Mouse (Mus musculus): Measurements from ENCODE around the gene Stub1. TPM values are rescaled to one million over a fixed set of nuclear protein-coding genes. Genes with fewer than 3 reads are reported as not detected.

Stub1 gene
- total RNA-seq, 2 experiments from 2014 or later = 155 to 157 TPM

DNA sequence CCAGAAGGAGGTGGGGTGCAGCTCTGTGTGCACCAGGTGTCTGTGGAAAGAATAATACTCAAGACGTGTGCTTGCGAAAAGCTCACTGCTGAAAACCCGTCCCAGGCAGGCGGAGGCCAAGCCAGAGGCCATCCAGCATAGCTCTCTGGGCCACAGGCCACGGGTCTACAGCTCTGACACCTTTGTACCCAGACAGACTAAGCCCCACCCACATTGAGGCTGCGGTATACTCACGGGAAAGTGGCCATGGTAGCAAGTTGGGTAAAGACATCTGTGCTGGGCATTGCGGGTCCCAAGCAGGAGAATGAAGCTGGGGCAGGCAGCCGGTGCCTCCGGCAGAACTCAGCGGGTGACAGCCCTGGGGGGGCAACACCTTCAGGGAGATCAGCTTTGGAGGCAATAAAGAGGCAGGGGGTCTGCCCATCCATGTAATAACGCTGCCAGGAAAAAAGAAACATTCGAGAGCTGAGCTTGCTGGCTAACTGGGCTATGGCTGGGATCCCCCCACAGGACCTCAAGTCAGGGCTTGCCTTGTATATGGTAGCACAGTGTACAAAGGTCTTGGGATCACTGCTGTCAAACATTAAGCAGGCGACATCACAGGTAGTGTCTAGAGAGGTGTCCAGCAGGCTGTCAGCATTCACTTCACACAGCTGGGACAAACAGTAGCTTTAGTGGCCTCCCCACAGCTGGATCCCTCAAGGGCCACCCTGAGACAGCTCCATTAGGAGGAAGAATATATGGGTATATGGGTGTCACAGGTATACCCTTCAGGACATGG is 6.4 kb upstream of the Stub1 start:
- no peak for DNase-seq (ENCODE audit: low spot score in 2 of 2)

DNA sequence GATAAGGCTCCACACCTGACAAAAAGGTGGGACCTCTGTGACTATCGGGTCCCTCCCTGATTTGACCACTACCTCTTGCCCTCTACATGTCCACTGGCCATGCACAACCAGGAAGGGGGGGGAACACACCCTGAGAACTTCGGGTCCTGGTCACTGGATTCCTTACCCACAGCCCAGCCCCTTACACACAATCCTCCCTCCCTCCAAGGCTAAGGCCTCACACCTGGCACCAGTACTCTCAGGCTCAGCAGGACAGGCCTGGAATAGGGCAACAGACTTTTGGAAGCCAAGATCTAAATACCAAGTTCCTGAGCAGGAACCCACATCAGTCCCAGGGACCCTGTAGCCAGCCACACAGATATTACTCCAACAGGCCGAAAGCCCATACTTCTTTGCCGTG is 5.7 kb upstream of the Stub1 start:
- DNase-seq (ENCODE audit: low spot score in 2 of 2) = no peak

DNA sequence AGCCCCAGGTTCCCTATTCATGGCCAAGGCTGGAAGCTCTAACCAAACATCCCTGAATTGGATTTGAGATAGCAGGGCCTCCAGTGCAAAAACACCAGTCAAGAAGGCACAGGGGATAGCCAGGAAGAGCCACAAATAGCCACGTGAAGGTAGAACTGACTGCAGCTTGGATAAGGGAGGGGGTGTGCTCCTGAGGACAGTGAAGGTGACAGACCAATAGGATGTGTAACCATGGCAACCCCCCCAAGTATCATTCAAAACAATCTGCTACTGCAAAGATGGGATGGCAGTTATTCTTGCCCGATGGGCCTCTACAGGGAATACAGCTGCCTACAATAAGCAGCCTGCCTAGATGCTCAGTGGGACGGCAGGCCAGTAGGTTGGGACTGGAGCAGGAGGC is 4.3 kb upstream of the Stub1 start:
- DNase-seq (ENCODE audit: low spot score in 2 of 2) = no peak

GRCm38 (mm10) chr17:25837076-25837410 is 3.8 kb upstream of the Stub1 start, which contains the start of gene Rhbdl1:
Gene Rhbdl1 (minus strand): TSS chr17:25837295.
- peak; percentile 83 to 87 for DNase-seq (ENCODE audit: low spot score in 2 of 2)

GRCm38 (mm10) chr17:25836397-25837075 is 3.3 kb upstream of the Stub1 start:
- peak in 1 of 2 experiments; percentile 71 for DNase-seq (ENCODE audit: low spot score in 2 of 2)

DNA sequence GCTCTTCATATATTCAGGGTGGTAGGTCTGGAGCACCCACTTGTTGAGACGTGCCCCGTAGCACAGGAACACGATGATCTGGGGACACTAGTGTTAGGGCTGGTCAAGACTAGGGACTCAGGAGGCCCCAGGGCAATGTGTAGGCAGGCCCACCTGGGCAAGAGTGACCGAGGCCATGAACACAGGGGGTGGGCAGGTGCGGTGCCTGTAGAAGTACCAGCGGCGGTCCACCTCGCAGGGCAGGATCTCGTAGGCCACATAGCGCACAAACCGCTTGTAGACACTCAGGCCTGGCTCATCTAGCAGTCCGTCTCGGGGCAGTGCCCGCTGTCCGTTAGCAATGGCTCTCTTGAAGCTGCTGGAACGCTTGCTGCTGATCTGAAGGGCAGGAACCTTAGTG is 2.6 kb upstream of the Stub1 start:
- DNase-seq (ENCODE audit: low spot score in 2 of 2) = no peak

- DNase-seq (ENCODE audit: low spot score in 2 of 2) = no peak
These were observed 2.1 kb upstream of the Stub1 start for GRCm38 (mm10) chr17:25835301-25835700.

GRCm38 (mm10) chr17:25834595-25835222 is 1.5 kb upstream of the Stub1 start:
- no peak for DNase-seq (ENCODE audit: low spot score in 2 of 2)

DNA sequence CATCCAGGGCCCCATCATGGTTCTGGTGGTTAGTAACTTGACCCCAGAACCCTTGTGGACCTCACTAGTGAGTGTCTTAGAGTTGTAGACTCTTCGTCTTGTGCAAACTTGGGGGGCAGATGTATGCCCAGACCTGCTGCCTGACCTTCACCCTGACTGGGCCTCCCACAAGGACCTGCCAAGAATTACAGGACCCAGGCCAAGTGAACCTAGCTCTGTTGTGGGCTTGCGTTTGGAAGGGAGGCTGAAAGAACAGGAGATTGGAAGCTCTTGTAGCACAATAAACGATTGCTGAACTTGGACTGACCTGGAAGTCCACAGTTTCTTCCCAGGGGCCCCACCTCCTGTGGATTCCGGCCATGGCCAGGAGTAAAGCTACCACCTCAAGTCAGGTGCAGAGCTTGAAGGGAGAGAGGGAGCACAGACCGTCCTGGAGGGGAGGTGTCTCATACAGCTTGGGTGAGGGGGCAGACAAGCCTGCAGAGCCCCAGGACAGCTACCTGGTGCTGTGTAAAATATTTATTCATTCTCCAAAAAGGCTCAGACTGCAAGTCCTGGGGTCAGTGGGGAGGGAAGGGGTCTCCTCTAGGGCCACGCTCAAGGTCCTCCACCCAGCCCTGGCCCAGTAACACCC is 874 bp upstream of the Stub1 start:
- no peak for DNase-seq (ENCODE audit: low spot score in 2 of 2)

DNA sequence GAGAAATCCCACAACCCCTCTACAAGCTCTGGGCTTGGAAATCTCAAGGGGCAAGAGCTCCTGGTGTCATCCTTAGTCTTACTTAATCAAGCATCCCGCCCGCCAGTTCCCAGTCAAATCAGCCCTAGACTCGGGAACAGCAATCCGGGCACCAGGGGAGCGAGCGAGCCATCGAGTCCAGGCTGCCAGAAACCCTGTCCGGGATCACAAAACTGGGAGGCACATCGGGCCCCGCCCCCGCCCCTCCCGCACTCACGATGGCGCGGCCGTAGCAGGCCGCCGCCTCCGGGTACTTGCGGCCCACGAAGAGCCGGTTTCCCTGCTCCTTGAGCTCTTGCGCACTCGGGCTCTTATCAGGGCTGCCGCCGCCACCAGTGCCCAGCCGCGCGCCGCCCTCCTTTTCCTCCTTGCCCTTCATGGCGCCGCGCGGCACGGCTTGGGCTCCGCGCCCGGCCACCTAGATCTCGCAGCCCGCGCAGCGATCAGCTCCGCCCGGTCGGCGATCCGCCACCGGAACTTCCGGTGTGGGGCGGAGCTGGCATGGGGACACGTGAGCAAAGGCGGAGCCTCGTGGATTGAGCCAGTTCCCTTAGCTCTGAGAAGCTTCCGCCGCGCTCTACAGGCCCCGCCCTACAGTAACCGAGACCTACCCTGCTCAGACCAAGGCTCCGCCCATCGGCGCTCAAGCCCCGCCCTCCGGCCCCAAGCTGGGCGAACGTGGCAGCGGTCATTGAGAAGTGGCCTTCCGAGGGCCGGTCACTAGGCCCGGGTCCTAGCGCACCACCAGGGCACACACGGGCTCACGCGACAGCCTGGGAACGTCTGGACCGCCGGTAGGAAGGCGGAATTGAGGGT is 541 bp downstream of the Stub1 start:
- peak; percentile 98 to 99 for DNase-seq (ENCODE audit: low spot score in 2 of 2)

DNA sequence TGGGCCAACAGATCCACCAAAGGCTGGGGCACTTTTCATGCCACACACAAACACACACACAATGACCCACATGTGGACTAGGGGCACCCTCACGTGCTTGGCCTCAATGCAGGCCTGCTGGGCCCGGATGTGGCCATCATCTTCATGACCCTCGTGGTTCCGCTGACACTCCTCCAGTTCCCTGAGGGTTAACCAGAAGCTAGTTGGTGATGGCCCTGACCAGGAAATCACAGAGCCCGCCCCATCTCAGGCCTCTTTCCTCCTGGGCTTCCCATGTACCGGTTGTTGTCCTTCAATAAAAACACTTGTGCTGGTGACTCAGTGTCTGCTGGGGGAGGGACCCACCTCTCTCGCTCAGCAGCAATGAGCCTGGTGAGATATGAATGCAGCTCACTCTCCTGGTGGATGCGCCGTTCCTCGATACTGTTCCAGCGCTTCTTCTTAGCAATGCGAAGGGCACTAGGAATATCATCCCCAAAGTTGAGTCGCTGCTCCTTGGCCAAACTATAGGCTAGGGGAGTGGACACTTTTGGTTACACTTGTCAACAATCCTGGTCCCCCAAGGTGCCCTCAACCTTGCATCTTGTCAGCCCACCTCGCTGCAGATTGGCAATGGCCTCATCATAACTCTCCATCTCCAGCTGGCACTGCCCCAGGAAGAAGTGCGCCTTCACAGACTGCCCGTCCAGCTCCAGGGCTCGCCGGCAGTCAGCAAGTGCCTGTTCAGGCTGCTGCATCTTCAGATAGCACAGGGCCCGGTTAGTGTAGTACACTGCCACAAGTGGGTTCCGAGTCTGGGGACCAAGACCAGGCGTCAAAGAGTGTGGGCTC is 1.5 kb downstream of the Stub1 start:
- DNase-seq (ENCODE audit: low spot score in 2 of 2) = no peak

DNA sequence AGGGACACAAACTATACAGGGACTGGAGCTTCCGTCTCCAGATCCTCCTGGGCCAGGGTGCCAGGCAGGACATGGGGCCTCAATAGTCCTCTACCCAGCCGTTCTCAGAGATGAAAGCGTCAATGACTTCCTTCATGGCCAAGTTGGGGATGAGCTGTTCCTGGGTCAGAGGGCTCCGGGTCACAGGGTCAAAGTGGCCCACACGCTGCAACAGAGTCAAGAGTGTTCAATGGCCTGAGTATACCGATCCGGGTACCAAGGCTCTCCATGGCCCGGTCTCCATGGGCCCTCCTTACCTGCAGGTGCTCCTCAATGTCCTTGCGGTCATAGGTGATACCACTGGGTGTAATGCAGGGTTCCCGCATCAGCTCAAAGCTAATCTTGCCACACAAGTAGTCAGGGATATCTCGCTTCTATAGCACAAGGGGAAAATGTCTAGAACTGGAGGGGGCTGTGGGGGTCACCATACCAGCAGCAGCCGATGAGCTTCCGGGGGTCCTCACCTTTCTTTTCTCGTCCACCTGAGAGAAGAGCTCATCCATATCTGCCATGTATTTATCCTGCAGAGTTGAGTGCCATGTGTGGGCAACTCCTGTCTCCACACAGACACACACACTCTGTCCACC is 2.3 kb downstream of the Stub1 start:
- no peak for DNase-seq (ENCODE audit: low spot score in 2 of 2)

GRCm38 (mm10) chr17:25830200-25830753 is 2.9 kb downstream of the Stub1 start:
- DNase-seq (ENCODE audit: low spot score in 2 of 2) = no peak

DNA sequence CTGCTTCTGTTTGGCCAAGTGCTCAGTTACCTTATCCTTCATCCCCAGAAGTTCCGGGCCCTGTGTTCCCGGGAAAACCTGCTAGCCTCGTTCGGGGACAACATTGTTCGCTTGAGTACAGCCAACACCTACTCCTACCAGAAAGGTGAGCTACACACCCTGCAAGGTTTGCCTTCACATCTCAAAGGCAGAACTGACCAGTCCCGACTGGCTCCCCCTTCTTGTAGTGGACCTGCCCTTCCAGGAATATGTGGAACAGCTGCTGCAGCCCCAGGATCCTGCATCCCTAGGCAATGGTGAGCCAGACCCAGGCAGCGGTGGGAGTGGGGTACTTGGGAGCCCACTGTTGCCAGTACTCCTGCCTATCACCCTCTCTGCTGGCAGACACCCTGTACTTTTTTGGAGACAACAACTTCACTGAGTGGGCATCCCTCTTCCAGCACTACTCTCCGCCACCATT is 3.6 kb downstream of the Stub1 start:
- no peak for DNase-seq (ENCODE audit: low spot score in 2 of 2)

GRCm38 (mm10) chr17:25828712-25829557 is 4.3 kb downstream of the Stub1 start, which contains the start of gene Jmjd8:
Gene Jmjd8 (plus strand): TSS chr17:25828867.
- DNase-seq (ENCODE audit: low spot score in 2 of 2) = peak; percentile 84 to 85

DNA sequence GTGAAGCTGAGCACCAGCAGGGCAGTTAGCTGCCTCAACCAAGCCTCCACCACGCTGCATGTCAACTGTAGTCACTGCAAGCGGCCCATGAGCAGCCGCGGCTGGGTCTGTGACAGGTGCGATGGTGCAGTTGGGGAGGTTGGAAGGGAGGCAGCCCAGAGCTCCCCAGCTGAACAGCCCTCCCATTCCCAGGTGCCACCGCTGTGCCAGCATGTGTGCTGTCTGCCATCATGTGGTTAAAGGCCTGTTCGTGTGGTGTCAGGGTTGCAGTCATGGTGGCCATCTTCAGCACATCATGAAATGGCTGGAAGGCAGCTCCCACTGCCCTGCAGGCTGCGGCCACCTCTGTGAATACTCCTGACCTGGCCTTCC is 5.0 kb downstream of the Stub1 start:
- no peak for DNase-seq (ENCODE audit: low spot score in 2 of 2)

- no peak for DNase-seq (ENCODE audit: low spot score in 2 of 2)
These were observed 5.5 kb downstream of the Stub1 start for GRCm38 (mm10) chr17:25827546-25828222.

DNA sequence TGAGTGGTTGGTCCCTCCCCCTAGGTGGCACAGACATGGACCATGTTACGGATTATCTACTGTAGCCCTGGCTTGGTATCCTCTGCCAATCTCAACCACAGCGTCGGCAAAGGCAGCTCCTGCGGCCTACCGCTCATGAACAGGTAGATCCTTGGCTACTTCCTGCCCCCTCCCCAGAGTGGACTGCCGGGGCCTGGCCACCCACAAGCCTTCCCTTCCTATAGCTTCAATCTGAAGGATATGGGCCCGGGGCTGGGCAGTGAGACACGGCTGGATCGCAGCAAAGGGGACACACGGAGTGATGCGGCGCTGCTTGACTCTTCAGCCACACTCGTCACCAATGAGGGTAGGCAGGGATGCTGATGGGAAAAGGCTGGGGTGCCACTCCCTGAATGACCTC is 6.2 kb downstream of the Stub1 start:
- DNase-seq (ENCODE audit: low spot score in 2 of 2) = no peak

All from layer of hippocampus, postnatal 14 days (tissue).